ENCODE assay signal across 13 mouse cellular contexts in the genomic region with DNA sequence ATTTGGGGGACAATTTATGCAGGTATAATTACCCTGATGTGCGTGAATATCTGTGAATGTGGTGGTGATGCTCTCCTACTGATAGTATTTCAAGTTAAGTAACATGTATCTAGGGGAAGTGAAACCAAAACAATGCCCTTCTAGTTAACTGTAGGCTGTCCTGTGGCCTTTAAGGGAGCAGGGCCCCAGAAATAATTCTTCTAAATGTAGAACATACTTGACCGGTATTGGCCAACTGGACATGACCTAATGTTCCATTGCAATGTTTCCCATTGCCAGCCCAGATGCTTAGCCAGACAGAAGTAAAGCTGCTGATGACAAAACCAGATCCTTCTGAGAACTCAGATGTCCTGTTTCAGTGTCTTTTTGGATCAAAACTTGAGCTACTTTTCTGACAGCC. TPM values are rescaled to one million over a fixed set of nuclear protein-coding genes. Genes with fewer than 3 reads are reported as not detected.
A peak's percentile ranks its signal among the peaks of the same experiment; 100 is the strongest.
DNase-seq lines count a peak whose midpoint lies in the region; ATAC-seq and TF ChIP-seq lines count a peak whose summit lies in the region.
"Had no signal": no experiment of that assay in that cellular context is flagged by ENCODE, and none has a peak within 500 bp of the region (broad histone marks: within the 10 kb centered on the region; RNA-seq: fewer than 3 reads in every experiment).

No protein-coding gene starts in this region.

- ATAC-seq in heart, embryonic 12.5 days (ENCODE audit: insufficient number of reproducible peaks, low FRiP score): no peak
- no peak for ATAC-seq in midbrain, embryonic 11.5 days (ENCODE audit: low FRiP score)
- no peak for ATAC-seq in midbrain, postnatal 0 days (ENCODE audit: low FRiP score)
- no peak for ATAC-seq in CD4-positive, CD25-positive, alpha-beta regulatory T cell, adult 4 months
- ATAC-seq: activated CD4-positive, CD25-positive, alpha-beta regulatory T cell, adult 4 months; forebrain, embryonic 14.5 days had no signal

- WGBS in heart, adult 2 months: 54% methylated on average over 2 of the region's 2 CpGs
- WGBS in heart, embryonic 12.5 days: 86% methylated on average over 2 of the region's 2 CpGs
- 96% methylated on average over 2 of the region's 2 CpGs for WGBS in midbrain, embryonic 11.5 days
- WGBS in midbrain, postnatal 0 days: 99% methylated on average over 2 of the region's 2 CpGs

- H3K9me3 ChIP-seq in heart, embryonic 12.5 days (replicated peaks): no peaks in the 10 kb centered on the region
- no peaks in the 10 kb centered on the region for H3K9me3 ChIP-seq in midbrain, embryonic 11.5 days (ENCODE audit: control insufficient read depth, low read length)
- H3K9me3 ChIP-seq in midbrain, postnatal 0 days (ENCODE audit: low read length): no peaks in the 10 kb centered on the region
- H3K9me3 ChIP-seq: embryonic facial prominence, embryonic 12.5 days; stomach, embryonic 15.5 days had no signal

- TF ChIP-seq POLR2A in heart, adult 2 months (IDR thresholded peaks at IDR 0.05; ENCODE audit: insufficient read depth, low read depth, low read length): no peak

- peak in 1 of 2 experiments; percentile 49 for DNase-seq in heart, adult 2 months
- DNase-seq in midbrain, embryonic 11.5 days (ENCODE audit: low spot score, missing footprints): peak; percentile 41
- no peak for DNase-seq in midbrain, postnatal 0 days (ENCODE audit: low spot score)
- DNase-seq in lung, postnatal 10 days: peak; percentile 32
- DNase-seq in urinary bladder, postnatal 10 days (ENCODE audit: low spot score): no peak
- DNase-seq: cerebellum, adult 11-12 months; lung, embryonic 14.5 days had no signal

- no peaks in the 10 kb centered on the region for H3K36me3 ChIP-seq in heart, adult 2 months (ENCODE audit: control insufficient read depth, insufficient read depth, low read length)
- no peaks in the 10 kb centered on the region for H3K36me3 ChIP-seq in heart, embryonic 12.5 days
- no peaks in the 10 kb centered on the region for H3K36me3 ChIP-seq in midbrain, embryonic 11.5 days (ENCODE audit: control insufficient read depth, insufficient read depth, low read length)
- H3K36me3 ChIP-seq in midbrain, postnatal 0 days (ENCODE audit: insufficient read depth, low read length): no peaks in the 10 kb centered on the region
- H3K36me3 ChIP-seq: embryonic facial prominence, embryonic 12.5 days; stomach, embryonic 15.5 days had no signal

- H3K27me3 ChIP-seq in heart, adult 2 months (ENCODE audit: control insufficient read depth, insufficient read depth, low read length): no peaks in the 10 kb centered on the region
- no peaks in the 10 kb centered on the region for H3K27me3 ChIP-seq in heart, embryonic 12.5 days (replicated peaks)
- H3K27me3 ChIP-seq in midbrain, embryonic 11.5 days (ENCODE audit: control insufficient read depth, insufficient read depth, low read length): no peaks in the 10 kb centered on the region
- H3K27me3 ChIP-seq in midbrain, postnatal 0 days (ENCODE audit: insufficient read depth, low read length): no peaks in the 10 kb centered on the region
- H3K27me3 ChIP-seq: embryonic facial prominence, embryonic 12.5 days; stomach, embryonic 15.5 days had no signal

- H3K27ac ChIP-seq in heart, adult 2 months: peak overlapping the region; percentile 38; the same call in 1 of the 2 replicates
- no peak overlapping the region for H3K27ac ChIP-seq in heart, embryonic 12.5 days (ENCODE audit: poor library complexity, severe bottlenecking)
- H3K27ac ChIP-seq in midbrain, embryonic 11.5 days (ENCODE audit: low read depth, low read length): no peak overlapping the region
- no peak overlapping the region for H3K27ac ChIP-seq in midbrain, postnatal 0 days (ENCODE audit: low read depth, low read length)
- H3K27ac ChIP-seq: embryonic facial prominence, embryonic 12.5 days; stomach, embryonic 15.5 days had no signal

- H3K4me1 ChIP-seq in heart, adult 2 months (ENCODE audit: control insufficient read depth, insufficient read depth, low read length): no peaks in the 10 kb centered on the region; the same call in 1 of the 2 replicates
- H3K4me1 ChIP-seq in heart, embryonic 12.5 days (replicated peaks): peaks cover 4% of the 10 kb centered on the region
- no peaks in the 10 kb centered on the region for H3K4me1 ChIP-seq in midbrain, embryonic 11.5 days (ENCODE audit: control insufficient read depth, insufficient read depth, low read length)
- H3K4me1 ChIP-seq in midbrain, postnatal 0 days (ENCODE audit: insufficient read depth, low read length): no peaks in the 10 kb centered on the region
- H3K4me1 ChIP-seq: stomach, embryonic 15.5 days had no signal

- intact Hi-C loops in heart, adult 2 months (cut with DNase I): no loop called here

- H3K79me2 ChIP-seq in heart, adult 2 months (replicated peaks; ENCODE audit: control insufficient read depth, insufficient read depth, low read length): no peaks in the 10 kb centered on the region

- no peak overlapping the region for H3K9ac ChIP-seq in heart, adult 2 months (ENCODE audit: low read depth, low read length)
- H3K9ac ChIP-seq in heart, embryonic 12.5 days: no peak overlapping the region
- no peak overlapping the region for H3K9ac ChIP-seq in midbrain, embryonic 11.5 days (ENCODE audit: low read length)
- H3K9ac ChIP-seq in midbrain, postnatal 0 days (replicated peaks; ENCODE audit: low read length, poor library complexity, severe bottlenecking): no peak overlapping the region
- H3K9ac ChIP-seq: embryonic facial prominence, embryonic 12.5 days; lung, embryonic 14.5 days; stomach, embryonic 15.5 days had no signal

- no peak overlapping the region for H3K4me3 ChIP-seq in heart, adult 2 months
- no peak overlapping the region for H3K4me3 ChIP-seq in heart, embryonic 12.5 days
- H3K4me3 ChIP-seq in midbrain, embryonic 11.5 days (ENCODE audit: low read depth, low read length): no peak overlapping the region
- H3K4me3 ChIP-seq in midbrain, postnatal 0 days (ENCODE audit: low read depth, low read length): no peak overlapping the region
- H3K4me3 ChIP-seq: embryonic facial prominence, embryonic 12.5 days; stomach, embryonic 15.5 days had no signal

- TF ChIP-seq CTCF in heart, adult 2 months (IDR thresholded peaks at IDR 0.05): no peak
- no peak for TF ChIP-seq CTCF in midbrain, postnatal 0 days (IDR thresholded peaks at IDR 0.05)

- no peak overlapping the region for H3K4me2 ChIP-seq in heart, embryonic 12.5 days
- no peak overlapping the region for H3K4me2 ChIP-seq in midbrain, embryonic 11.5 days
- H3K4me2 ChIP-seq in midbrain, postnatal 0 days (ENCODE audit: low read depth, low read length, poor library complexity, severe bottlenecking): no peak overlapping the region
- H3K4me2 ChIP-seq: embryonic facial prominence, embryonic 12.5 days; lung, embryonic 14.5 days; stomach, embryonic 15.5 days had no signal

- no peak for TF ChIP-seq EP300 in heart, adult 2 months (IDR thresholded peaks at IDR 0.05; ENCODE audit: insufficient read depth, low read depth, low read length)

RNA-seq across cellular contexts. Expression of gene Gsap, which starts 54.9 kb away (rescaled TPM):
- 1 to 10 TPM; 3.5 to 3.7 TPM for total RNA-seq in heart, adult 2 months (2021)
- 1.7 and 4.7 TPM in 2 replicates for polyA plus RNA-seq in heart, adult 2 months (2012; rRNA removed)
- 0.41 and 0.71 TPM in 2 replicates for polyA plus RNA-seq in heart, embryonic 12.5 days (2016; fragmentation: Nextera tagmentation; extraction: Ambion mirVana)
- 2.4 TPM in 2 replicates for polyA plus RNA-seq in midbrain, embryonic 11.5 days (2014; fragmentation: Nextera tagmentation; extraction: Ambion mirVana)
- total RNA-seq in midbrain, postnatal 0 days (2014; rRNA removed): 7.2 and 8.2 TPM in 2 replicates
- 5.3 and 5.6 TPM in 2 replicates for polyA plus RNA-seq in midbrain, postnatal 0 days (2015; fragmentation: Nextera tagmentation; extraction: Ambion mirVana)
- 10 to 100 TPM; 36.4 to 48.7 TPM for polyA plus RNA-seq in CD4-positive, CD25-positive, alpha-beta regulatory T cell, adult 4 months (2017; shearing (Covaris generic))

Comparison
In these comparisons a context has a peak if more than half of its experiments do, and no peak if none do; other contexts are left out.
1. DNase-seq: peak in midbrain, embryonic 11.5 days (single experiment) and lung, postnatal 10 days (single experiment); none in midbrain, postnatal 0 days (single experiment) and urinary bladder, postnatal 10 days (single experiment).